Mouse (Mus musculus): Measurements from ENCODE around the gene Rabgef1.

DNA sequence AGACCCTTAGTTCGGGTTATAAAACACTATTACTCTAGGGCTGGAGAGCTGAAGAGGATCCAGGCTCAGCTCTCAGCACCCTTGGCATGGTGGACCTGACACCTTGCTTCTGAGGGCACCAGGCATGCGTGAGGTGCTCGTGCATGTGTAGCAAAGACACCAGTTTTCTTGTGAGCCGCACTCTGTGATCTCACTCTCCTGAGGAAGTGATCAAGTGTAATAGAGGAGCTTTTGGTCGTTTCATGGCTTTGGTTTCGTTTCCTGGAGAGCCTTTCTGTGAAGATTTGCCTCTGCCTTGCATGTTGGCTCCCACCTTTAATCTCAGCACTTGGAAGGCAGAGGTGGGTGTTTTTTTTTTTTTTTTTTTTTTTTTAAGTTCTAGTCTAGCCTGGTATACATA, 33.0 kb downstream of the Rabgef1 start:
- no peak for TF ChIP-seq CTCF (IDR thresholded peaks at IDR 0.05; ENCODE audit: low read depth)
- TF ChIP-seq EP300 (IDR thresholded peaks at IDR 0.05; ENCODE audit: low read depth): no peak

All from liver, postnatal 0 days (tissue).